Mouse (Mus musculus) lung, postnatal 0 days (tissue): ENCODE data around the gene Tmem114.

Experiments
- CTCF ChIP-seq: IDR thresholded peaks from 2 replicates; pipeline ENCODE4 v1.5.1; 2016; ENCODE audit warnings: antibody characterized with exemption, mild to moderate bottlenecking
- EP300 ChIP-seq: IDR thresholded peaks from 2 replicates; pipeline ENCODE4 v1.6.1; 2016; ENCODE audit warnings: antibody characterized with exemption, mild to moderate bottlenecking, control low read depth

DNA sequence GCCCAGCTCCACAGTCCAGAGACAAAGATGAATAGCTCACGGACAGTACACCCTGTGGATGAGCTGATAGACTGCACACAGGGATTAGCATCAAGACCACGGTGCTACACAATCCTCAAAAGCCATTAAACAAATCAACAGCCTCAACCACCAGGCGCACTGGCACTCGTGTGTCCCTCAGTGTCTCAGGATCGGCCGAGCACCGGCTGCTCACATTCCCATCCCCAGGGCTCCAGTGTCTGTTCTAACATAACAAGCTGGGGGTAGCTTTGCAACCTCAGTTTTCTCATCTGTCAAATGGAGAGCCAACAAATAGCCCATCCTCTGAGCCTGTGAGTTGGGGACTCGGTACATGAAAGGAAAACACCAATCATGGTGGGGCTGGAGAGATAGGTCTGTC, 11.5 kb downstream of the Tmem114 start:
- TF ChIP-seq EP300 (no peak), CTCF (no peak)
